Mouse (Mus musculus) E14TG2a.4 (cell line): Measurements from ENCODE around the gene Setd7.

Source experiments
- CTCF ChIP-seq: conservative IDR thresholded peaks from 2 replicates; pipeline ENCODE4 v1.5.1; 2014; ENCODE audit warnings: low read length
- NANOG ChIP-seq: IDR thresholded peaks from 2 replicates; pipeline ENCODE4 v1.6.1; 2014; ENCODE audit warnings: borderline replicate concordance, low read length, mixed read lengths
- POU5F1 ChIP-seq: IDR thresholded peaks from 2 replicates; pipeline ENCODE4 v1.6.1; 2014; ENCODE audit warnings: low read length, borderline replicate concordance

- TF ChIP-seq CTCF (no peak), NANOG (no peak), POU5F1 (no peak)
These were observed 11.6 kb downstream of the Setd7 start for GRCm38 (mm10) chr3:51548987-51549579.
